Mouse (Mus musculus): Measurements from ENCODE around the gene Olfr373. TPM values are rescaled to one million over a fixed set of nuclear protein-coding genes. Genes with fewer than 3 reads are reported as not detected.

The Olfr373 gene
- polyA plus RNA-seq, 1 experiment from 2014 or later: not detected

GRCm38 (mm10) chr8:72144345-72144975, 61.5 kb downstream of the Olfr373 start:
- no peak for ATAC-seq (ENCODE audit: insufficient number of reproducible peaks, insufficient read depth, low FRiP score, low read depth)
- no peak overlapping the region for H3K4me2 ChIP-seq (ENCODE audit: low read length)
- 0 out of 4 replicates have a peak overlapping the region, but pooled peaks of 1 of the 2 experiments have one; percentile 6 for H3K27ac ChIP-seq (replicated peaks in 1 of 2; ENCODE audit: control insufficient read depth in 1 of 2, insufficient read depth in 1 of 2, low read depth in 2 of 2, low read length in 2 of 2)
- H3K9ac ChIP-seq (ENCODE audit: low read length): no peak overlapping the region
- no peak overlapping the region for H3K4me3 ChIP-seq (ENCODE audit: control insufficient read depth in 1 of 2, insufficient read depth in 1 of 2, low read depth in 1 of 2, low read length in 2 of 2)
- 67% methylated on average over 5 of the region's 5 CpGs for WGBS
- peaks cover 2 to 21% of the 10 kb centered on the region in 2 experiments for H3K4me1 ChIP-seq (ENCODE audit: control insufficient read depth in 2 of 2, insufficient read depth in 2 of 2, low read length in 2 of 2)
- peaks cover 98% of the 10 kb centered on the region for H3K36me3 ChIP-seq (ENCODE audit: control insufficient read depth, insufficient read depth, low read length)
- H3K9me3 ChIP-seq (ENCODE audit: control insufficient read depth, low read length): no peaks in the 10 kb centered on the region
- no peaks in the 10 kb centered on the region for H3K27me3 ChIP-seq (ENCODE audit: control insufficient read depth, insufficient read depth, low read length)

GRCm38 (mm10) chr8:72145511-72145910, 62.5 kb downstream of the Olfr373 start:
- H3K4me1 ChIP-seq (ENCODE audit: control insufficient read depth in 2 of 2, insufficient read depth in 2 of 2, low read length in 2 of 2): peaks cover 2 to 21% of the 10 kb centered on the region in 2 experiments
- H3K27me3 ChIP-seq (ENCODE audit: control insufficient read depth, insufficient read depth, low read length): no peaks in the 10 kb centered on the region
- no peak overlapping the region for H3K4me3 ChIP-seq (ENCODE audit: control insufficient read depth in 1 of 2, insufficient read depth in 1 of 2, low read depth in 1 of 2, low read length in 2 of 2)
- H3K4me2 ChIP-seq (ENCODE audit: low read length): no peak overlapping the region
- no peaks in the 10 kb centered on the region for H3K9me3 ChIP-seq (ENCODE audit: control insufficient read depth, low read length)
- ATAC-seq (ENCODE audit: insufficient number of reproducible peaks, insufficient read depth, low FRiP score, low read depth): no peak
- H3K27ac ChIP-seq (replicated peaks in 1 of 2; ENCODE audit: control insufficient read depth in 1 of 2, insufficient read depth in 1 of 2, low read depth in 2 of 2, low read length in 2 of 2): no peak overlapping the region
- H3K36me3 ChIP-seq (ENCODE audit: control insufficient read depth, insufficient read depth, low read length): peaks cover 98% of the 10 kb centered on the region
- no peak overlapping the region for H3K9ac ChIP-seq (ENCODE audit: low read length)
- WGBS: 69% methylated on average over 3 of the region's 3 CpGs

- ATAC-seq (ENCODE audit: insufficient number of reproducible peaks, insufficient read depth, low FRiP score, low read depth): no peak
- H3K9me3 ChIP-seq (ENCODE audit: control insufficient read depth, low read length): no peaks in the 10 kb centered on the region
- no peak overlapping the region for H3K9ac ChIP-seq (ENCODE audit: low read length)
- peaks cover 98% of the 10 kb centered on the region for H3K36me3 ChIP-seq (ENCODE audit: control insufficient read depth, insufficient read depth, low read length)
- no peak overlapping the region for H3K27ac ChIP-seq (replicated peaks in 1 of 2; ENCODE audit: control insufficient read depth in 1 of 2, insufficient read depth in 1 of 2, low read depth in 2 of 2, low read length in 2 of 2)
- H3K27me3 ChIP-seq (ENCODE audit: control insufficient read depth, insufficient read depth, low read length): no peaks in the 10 kb centered on the region
- H3K4me3 ChIP-seq (ENCODE audit: control insufficient read depth in 1 of 2, insufficient read depth in 1 of 2, low read depth in 1 of 2, low read length in 2 of 2): no peak overlapping the region
- WGBS: 46% methylated on average over 1 of the region's 1 CpGs
- peaks cover 2 to 21% of the 10 kb centered on the region in 2 experiments for H3K4me1 ChIP-seq (ENCODE audit: control insufficient read depth in 2 of 2, insufficient read depth in 2 of 2, low read length in 2 of 2)
- H3K4me2 ChIP-seq (ENCODE audit: low read length): no peak overlapping the region
Measured at GRCm38 (mm10) chr8:72146056-72146455, 63.1 kb downstream of the Olfr373 start.

- no peak overlapping the region for H3K4me2 ChIP-seq (ENCODE audit: low read length)
- WGBS: 79% methylated on average over 3 of the region's 3 CpGs
- H3K27me3 ChIP-seq (ENCODE audit: control insufficient read depth, insufficient read depth, low read length): no peaks in the 10 kb centered on the region
- peaks cover 98% of the 10 kb centered on the region for H3K36me3 ChIP-seq (ENCODE audit: control insufficient read depth, insufficient read depth, low read length)
- H3K4me3 ChIP-seq (ENCODE audit: control insufficient read depth in 1 of 2, insufficient read depth in 1 of 2, low read depth in 1 of 2, low read length in 2 of 2): no peak overlapping the region
- no peak overlapping the region for H3K9ac ChIP-seq (ENCODE audit: low read length)
- ATAC-seq (ENCODE audit: insufficient number of reproducible peaks, insufficient read depth, low FRiP score, low read depth): no peak
- peaks cover 2 to 21% of the 10 kb centered on the region in 2 experiments for H3K4me1 ChIP-seq (ENCODE audit: control insufficient read depth in 2 of 2, insufficient read depth in 2 of 2, low read length in 2 of 2)
- H3K27ac ChIP-seq (replicated peaks in 1 of 2; ENCODE audit: control insufficient read depth in 1 of 2, insufficient read depth in 1 of 2, low read depth in 2 of 2, low read length in 2 of 2): peak overlapping the region; percentile 37 to 41; a peak in 3 of 4 replicates
- no peaks in the 10 kb centered on the region for H3K9me3 ChIP-seq (ENCODE audit: control insufficient read depth, low read length)
Measured at GRCm38 (mm10) chr8:72146556-72146955, 63.6 kb downstream of the Olfr373 start.

- Histone ChIP-seq H3K36me3 (ENCODE audit: control insufficient read depth, insufficient read depth, low read length) (peaks cover 98% of the 10 kb centered on the region), H3K4me1 (ENCODE audit: control insufficient read depth in 2 of 2, insufficient read depth in 2 of 2, low read length in 2 of 2) (peaks cover 2 to 21% of the 10 kb centered on the region in 2 experiments), H3K9ac (ENCODE audit: low read length) (no peak overlapping the region), H3K9me3 (ENCODE audit: control insufficient read depth, low read length) (no peaks in the 10 kb centered on the region), H3K27ac (replicated peaks in 1 of 2; ENCODE audit: control insufficient read depth in 1 of 2, insufficient read depth in 1 of 2, low read depth in 2 of 2, low read length in 2 of 2) (peak overlapping the region; percentile 37 to 41; a peak in 3 of 4 replicates), H3K4me2 (ENCODE audit: low read length) (no peak overlapping the region), H3K4me3 (ENCODE audit: control insufficient read depth in 1 of 2, insufficient read depth in 1 of 2, low read depth in 1 of 2, low read length in 2 of 2) (no peak overlapping the region), H3K27me3 (ENCODE audit: control insufficient read depth, insufficient read depth, low read length) (no peaks in the 10 kb centered on the region)
- WGBS: 36% methylated on average over 2 of the region's 2 CpGs
- no peak for ATAC-seq (ENCODE audit: insufficient number of reproducible peaks, insufficient read depth, low FRiP score, low read depth)
Measured at GRCm38 (mm10) chr8:72147266-72147665, 64.3 kb downstream of the Olfr373 start.

GRCm38 (mm10) chr8:72149056-72149455, 66.1 kb downstream of the Olfr373 start:
- peaks cover 98% of the 10 kb centered on the region for H3K36me3 ChIP-seq (ENCODE audit: control insufficient read depth, insufficient read depth, low read length)
- 76% methylated on average over 1 of the region's 1 CpGs for WGBS
- H3K4me3 ChIP-seq (ENCODE audit: control insufficient read depth in 1 of 2, insufficient read depth in 1 of 2, low read depth in 1 of 2, low read length in 2 of 2): no peak overlapping the region
- H3K27ac ChIP-seq (replicated peaks in 1 of 2; ENCODE audit: control insufficient read depth in 1 of 2, insufficient read depth in 1 of 2, low read depth in 2 of 2, low read length in 2 of 2): no peak overlapping the region
- H3K27me3 ChIP-seq (ENCODE audit: control insufficient read depth, insufficient read depth, low read length): no peaks in the 10 kb centered on the region
- H3K4me1 ChIP-seq (ENCODE audit: control insufficient read depth in 2 of 2, insufficient read depth in 2 of 2, low read length in 2 of 2): peaks cover 2 to 21% of the 10 kb centered on the region in 2 experiments
- no peak for ATAC-seq (ENCODE audit: insufficient number of reproducible peaks, insufficient read depth, low FRiP score, low read depth)
- no peaks in the 10 kb centered on the region for H3K9me3 ChIP-seq (ENCODE audit: control insufficient read depth, low read length)
- H3K9ac ChIP-seq (ENCODE audit: low read length): no peak overlapping the region
- no peak overlapping the region for H3K4me2 ChIP-seq (ENCODE audit: low read length)

- Histone ChIP-seq H3K36me3 (ENCODE audit: control insufficient read depth, insufficient read depth, low read length) (peaks cover 74% of the 10 kb centered on the region), H3K4me1 (ENCODE audit: control insufficient read depth in 2 of 2, insufficient read depth in 2 of 2, low read length in 2 of 2) (peaks cover 2 to 8% of the 10 kb centered on the region in 2 experiments; a peak in 3 of 4 replicates), H3K4me2 (ENCODE audit: low read length) (no peak overlapping the region), H3K27me3 (ENCODE audit: control insufficient read depth, insufficient read depth, low read length) (no peaks in the 10 kb centered on the region), H3K9me3 (ENCODE audit: control insufficient read depth, low read length) (no peaks in the 10 kb centered on the region), H3K9ac (ENCODE audit: low read length) (no peak overlapping the region), H3K4me3 (ENCODE audit: control insufficient read depth in 1 of 2, insufficient read depth in 1 of 2, low read depth in 1 of 2, low read length in 2 of 2) (no peak overlapping the region), H3K27ac (replicated peaks in 1 of 2; ENCODE audit: control insufficient read depth in 1 of 2, insufficient read depth in 1 of 2, low read depth in 2 of 2, low read length in 2 of 2) (no peak overlapping the region)
- ATAC-seq (ENCODE audit: insufficient number of reproducible peaks, insufficient read depth, low FRiP score, low read depth): no peak
- WGBS: 78% methylated on average over 3 of the region's 3 CpGs
Measured at GRCm38 (mm10) chr8:72151418-72152078, 68.6 kb downstream of the Olfr373 start.
